Mouse (Mus musculus): ENCODE measurements around the gene Ttll5.

Ttll5 gene

DNA sequence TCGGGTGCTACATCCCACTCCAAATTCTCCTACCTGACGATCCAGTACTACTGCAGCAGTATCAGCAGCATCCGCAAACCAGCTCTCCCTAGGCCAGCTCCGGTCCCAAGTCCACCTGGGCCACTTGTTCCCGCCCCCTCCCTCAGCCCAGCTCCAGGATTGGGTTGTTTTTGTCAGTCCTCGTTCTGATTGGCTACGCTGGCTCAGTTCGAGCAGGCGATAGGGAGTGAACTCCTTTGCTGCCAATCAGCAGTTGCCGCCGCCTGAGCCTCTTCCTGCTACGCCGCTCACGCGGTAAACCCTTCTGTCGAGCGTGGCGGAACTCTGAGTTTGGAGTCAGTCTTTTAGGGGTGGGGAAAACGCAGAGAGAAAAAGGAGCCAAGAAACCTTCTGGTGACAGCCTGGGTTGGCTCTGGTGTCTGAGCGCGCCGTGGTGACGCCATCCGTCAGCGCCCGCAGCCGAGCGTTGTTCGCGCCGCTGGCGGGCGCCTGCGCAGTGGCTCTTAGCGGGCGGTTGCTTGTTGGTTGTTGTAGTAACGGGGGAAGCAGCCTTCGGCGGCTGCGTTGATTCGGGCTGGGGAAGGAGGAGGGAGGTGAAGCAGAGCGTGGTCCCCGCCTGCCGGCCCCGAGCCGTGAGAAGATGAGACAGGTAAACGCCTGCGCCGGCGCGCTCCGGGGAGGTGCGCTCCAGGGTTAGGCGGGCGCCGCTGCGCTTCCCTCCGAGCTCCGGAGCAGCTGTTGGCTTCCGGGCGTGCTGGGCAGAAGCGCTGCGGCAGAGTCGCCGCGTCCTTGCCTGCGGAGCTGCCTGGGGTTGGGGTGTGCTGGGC lies at the start of gene Ttll5, which contains the start of gene Erg28:
Gene Ttll5 (plus strand): TSS at position 222 of the 827 bp plus-strand sequence.
Gene Erg28 (minus strand): TSS at position 113 of the 827 bp plus-strand sequence.
- DNase-seq = peak; percentile 96

DNA sequence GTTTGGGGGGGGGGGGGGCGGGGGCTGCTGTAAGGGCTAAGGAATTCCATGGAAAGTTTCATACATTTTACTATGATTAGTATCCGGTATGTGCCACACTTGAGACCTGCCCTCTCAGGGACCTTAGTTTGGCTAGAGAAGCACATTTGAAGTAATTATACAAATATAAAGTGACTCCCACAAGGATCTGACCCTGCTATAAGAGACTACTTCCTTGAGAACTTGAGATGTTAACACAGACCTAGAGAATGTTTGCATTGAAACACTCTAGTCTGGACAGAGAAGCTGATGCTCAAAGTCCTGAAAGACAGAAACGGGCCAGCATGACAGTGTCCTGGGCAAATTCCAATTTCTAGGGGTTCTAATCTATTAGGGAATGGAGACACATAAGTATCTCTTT lies 45.5 kb upstream of the Ttll5 start:
- no peak for DNase-seq

DNA sequence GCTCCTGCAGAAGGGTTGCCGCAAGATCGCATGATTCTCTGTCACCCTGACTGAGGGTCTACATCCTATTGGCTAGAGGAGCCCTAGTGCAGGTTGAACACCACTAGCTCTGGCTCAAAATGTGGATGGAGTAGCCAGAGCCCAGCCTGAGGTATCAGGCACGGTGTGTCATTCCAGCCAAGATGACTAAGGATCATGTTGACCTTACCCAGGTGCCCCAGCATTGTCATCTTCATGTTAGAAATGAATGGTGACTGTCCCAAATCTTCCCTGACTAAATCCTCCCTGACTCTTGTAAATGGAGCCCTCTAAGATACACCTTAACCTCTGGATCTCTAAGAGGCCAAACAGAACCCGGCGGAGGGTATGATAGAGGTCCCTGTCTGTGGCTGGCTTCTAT lies 44.8 kb upstream of the Ttll5 start:
- no peak for DNase-seq

DNA sequence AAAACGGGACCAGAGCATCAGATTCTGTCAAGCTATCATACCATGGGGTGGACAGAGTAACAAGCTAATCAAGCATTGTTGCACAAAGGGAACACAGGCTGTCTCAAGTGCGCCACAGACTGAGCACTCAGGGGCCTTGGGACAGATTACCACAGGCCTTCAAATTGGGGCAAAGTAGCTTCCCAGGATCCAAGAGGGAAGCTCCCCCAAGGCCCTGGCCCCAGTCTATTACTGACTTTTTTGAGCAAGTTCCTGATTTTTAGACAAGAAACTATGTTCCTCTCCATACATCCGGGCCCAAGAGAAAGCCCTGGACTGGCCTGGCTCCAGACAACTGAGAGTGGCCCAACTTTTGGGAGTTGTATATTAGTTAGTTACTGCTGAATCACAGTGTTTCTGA lies 42.9 kb upstream of the Ttll5 start:
- no peak for DNase-seq

DNA sequence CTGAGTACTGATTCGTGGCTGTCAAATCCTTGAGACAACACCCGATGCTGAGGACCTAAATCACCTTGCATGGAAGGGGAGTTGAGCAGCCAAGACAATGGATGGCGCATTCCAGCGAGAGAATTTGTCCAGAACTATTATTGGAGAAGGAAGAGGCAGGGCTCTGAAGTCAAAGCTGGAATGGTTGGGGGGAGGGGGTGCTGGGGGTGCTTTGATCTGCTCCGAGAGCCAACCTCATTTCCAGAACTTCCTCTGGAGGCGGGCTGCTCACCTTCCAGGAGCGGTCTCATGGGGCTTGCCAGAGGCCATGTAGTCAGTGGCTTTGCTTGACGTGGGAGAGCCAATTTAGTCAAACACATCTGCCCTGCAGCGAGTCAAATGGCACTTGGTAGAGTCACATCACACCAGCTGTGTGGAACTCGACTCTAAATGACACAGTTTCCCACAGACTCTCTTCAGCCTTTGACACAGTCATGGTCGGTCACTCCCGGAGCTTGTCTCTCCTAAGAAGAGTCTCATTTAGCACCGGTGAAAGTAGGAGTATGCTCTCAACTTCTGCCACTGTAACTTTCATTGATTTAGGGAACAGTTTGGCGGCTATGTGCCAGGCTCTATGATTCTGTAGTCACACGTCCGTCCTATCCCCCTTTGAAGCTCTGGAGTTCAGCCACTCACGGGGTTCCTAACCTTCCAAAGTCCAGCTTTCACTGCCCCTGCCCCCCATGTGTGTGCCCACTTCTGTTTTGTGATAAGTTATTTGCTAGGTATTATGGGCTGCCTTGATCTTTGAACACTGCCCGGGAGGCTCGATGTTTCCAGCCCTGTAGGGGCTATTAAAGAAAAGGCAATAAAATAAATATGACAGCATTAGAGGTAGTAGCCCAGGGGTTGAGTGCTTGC lies 39.3 kb upstream of the Ttll5 start:
- no peak for DNase-seq

DNA sequence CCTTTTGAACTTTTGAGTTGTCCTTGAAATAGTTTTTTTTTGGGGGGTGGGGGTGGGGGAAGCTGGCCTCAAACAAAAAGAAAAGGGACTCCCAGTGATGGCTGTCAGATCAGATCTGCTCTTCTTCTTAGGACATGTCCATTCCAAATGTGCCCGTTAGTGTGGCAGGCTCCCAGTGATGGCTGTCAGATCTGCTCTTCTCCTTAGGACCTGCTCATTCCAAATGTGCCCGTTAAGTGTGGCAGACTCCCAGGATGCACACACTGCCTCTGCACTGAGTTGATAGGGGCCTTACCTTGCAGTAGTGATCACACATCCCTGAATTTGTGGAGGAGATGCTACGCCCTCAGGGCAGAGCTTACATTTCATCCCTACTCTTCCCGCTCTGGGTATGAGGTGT lies 32.3 kb upstream of the Ttll5 start:
- DNase-seq = no peak

DNA sequence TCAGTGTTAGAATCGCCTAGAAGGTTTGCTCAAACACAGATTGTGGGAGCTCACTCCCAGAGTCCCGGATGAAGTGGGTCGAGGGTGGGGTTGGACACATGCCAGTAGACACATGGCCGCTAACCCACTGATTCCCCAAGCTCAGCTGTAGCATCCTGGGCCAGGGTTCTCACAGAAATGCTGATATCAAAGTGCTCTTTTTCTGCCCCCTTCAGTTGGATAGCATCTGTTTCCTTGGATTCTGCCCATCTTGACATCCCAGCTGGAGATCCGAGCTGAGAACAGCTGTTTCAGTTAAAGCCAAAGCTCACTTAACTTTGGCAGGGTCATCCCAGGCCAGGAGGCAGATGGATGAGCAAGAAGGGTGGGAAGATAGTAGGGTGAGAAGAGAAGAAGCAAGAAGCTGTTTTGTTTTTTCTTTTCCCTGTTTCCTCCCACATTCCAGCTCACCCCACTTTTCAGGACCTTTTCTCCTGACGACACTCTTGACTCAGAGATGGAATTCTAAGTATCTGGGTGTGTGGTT lies 31.6 kb upstream of the Ttll5 start:
- no peak for DNase-seq

DNA sequence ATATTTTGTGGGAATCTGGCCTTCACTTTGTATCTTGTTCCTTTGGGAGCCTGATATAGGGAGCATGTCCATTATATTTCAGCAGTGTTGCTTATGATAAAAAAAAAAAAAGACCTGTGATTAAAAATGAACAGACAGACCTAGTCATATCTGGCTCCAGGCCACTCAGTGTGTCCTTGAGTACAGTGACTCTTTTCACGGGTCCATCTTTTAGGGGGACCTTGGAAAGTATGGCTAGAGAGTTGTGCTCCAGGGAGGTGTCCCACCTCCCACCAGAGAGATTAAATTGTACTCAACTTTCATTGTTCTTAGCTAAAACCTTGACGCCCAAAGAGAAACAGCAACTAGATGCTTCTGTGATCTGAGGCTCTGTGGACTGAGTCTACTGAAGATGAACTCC lies 30.4 kb upstream of the Ttll5 start:
- no peak for DNase-seq

DNA sequence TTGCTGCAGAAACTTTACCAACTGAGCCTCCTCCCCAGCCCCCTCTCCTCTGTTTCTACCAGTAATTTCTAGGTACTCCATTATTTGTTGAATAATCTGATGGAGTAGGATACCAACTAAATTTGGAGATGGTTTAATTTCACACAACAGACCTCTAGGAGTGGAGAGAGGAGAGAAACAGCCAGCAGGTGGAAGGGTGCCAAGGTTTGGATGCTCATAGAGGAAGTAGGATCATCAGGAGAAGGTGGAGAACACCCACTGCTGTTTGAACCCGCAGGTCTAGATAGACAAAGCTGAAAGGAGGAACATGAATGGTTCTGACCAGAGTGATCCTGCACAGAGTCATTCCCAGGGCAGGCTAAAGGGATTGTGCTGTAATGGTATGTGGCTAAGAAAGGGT lies 28.9 kb upstream of the Ttll5 start:
- DNase-seq = no peak

DNA sequence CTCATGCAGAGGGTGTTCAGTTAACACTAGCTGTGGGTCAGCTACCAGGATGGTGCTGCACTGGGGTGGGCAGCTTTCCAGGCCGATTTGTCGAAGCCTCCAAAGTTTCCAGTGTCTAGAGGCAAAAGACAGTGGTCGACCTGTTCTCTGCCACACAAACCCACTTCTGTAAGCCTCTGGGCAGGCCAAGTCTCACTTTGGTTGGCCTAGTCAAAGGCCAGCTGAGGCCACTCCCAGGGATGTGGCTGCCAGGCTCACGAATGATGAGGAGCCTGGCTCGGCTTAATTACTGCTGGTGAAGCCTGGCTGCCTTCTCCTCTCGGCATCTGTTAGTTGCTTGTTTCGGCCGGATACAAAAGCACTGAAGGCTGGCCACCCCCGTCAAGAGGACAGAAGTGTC lies 24.4 kb upstream of the Ttll5 start:
- no peak for DNase-seq

DNA sequence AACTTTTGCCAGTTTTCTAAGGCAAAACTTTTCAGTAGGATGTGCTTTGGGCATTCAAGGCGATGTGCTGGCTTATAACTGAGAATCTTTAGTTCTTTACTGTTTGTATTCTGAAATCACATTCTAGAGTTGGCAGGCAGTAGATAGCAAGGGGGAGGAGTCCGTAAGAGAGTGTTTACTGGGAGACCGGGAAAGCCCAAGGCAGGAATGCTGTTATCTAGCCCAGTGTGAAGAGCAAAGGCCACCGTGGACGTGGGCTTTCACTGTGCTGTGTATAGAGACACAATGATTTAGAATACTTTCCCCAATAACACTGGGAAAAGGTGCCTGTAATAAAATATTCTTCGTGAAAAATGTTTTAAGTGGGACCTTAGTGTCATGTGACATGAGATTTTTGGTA lies 14.7 kb upstream of the Ttll5 start:
- no peak for DNase-seq

DNA sequence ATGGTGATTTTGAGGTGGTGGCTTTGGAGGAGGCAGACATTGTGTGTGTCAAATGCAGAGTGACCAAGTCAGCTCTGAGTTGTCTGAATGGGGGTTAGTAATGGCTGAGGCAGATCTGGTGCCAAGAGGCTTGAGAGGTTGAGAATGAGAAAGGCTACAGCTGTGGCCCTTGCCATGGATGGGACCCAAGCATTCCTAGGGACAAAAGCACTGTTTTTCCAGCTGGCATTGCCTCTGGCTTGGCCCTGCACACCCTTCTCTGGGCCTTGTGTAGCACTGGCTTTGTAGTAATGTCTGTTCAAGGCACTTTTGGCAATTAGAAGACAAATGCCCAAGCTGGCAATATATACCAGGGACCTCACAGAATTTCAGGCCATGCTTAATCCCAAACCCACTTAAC lies 13.5 kb upstream of the Ttll5 start:
- DNase-seq = no peak

DNA sequence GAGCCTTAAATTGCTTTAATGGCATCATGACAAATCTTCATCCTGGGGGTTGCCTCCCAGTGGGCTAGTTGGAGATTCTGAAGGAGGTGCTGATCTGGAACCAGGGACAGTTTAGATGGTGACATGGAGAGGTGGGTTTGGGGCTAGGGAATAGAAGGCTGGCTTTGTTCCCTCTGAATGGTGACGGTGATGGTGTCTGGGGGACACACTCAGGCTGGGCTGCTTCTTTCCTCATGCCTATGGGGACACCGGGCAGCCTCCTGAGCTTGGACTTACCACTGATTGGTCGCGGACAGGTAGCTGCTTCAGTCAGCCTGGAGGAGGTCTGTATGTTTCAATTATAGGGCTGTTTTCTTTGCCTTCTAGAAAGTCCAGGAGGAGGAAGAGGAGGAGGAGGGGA lies 12.8 kb upstream of the Ttll5 start:
- no peak for DNase-seq

DNA sequence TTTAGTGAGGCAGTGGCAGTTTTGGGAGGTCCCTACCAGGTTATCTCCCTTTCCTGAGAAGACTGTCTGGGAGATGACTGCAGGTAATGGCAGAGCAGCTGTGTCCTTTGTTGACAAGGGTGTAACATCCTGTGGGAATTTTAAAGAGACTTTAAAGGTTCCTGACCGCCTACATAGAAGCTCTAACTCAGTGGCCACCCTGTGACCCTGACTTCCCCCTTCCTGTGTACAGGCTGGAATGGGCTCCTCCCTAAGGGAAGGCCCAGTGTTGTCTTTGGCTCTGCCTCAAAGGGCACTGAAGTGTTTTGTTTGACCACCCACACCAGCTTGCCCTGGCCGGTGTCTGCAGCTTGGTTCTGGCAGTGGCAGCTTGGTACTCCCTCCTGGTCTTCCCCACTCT lies 10.9 kb upstream of the Ttll5 start:
- no peak for DNase-seq

DNA sequence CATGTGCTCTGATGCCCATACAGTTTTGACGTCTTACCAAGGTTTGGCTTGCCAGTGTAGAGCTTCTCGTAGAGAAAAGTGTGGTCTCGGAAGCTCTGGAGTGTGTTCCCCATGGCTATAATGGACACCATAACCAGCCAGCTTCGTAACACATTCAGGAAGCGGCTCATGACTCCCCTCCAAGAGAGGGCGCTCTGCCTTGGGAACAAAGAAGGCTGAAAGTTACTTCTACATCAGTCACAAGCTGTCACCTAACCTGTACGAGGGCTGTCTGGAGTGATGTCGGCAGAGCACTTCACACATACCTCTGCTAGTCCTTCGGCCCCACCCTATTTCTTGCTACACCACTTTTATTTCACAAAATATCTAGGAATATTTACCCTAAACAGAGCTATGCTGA lies 2.4 kb upstream of the Ttll5 start:
- no peak for DNase-seq

DNA sequence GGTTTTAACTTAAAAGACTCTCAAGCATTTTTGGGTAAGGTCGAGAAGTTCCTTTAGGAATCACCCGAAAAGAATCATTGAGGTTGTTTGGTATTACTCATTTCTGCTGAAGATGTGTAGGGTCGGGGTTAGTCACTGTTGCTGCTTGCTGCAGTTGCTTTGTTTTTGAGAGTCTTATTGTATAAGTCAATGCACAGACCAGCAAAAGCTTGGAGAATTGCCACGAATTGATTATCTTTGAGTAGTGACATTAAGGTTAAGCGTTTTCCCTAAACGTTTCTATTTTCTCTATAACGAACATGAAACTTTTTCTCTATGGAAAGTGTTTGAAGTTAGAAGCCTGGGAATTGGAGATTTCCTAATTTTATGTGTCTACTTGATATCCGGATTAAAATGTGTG lies 902 bp downstream of the Ttll5 start:
- no peak for DNase-seq

DNA sequence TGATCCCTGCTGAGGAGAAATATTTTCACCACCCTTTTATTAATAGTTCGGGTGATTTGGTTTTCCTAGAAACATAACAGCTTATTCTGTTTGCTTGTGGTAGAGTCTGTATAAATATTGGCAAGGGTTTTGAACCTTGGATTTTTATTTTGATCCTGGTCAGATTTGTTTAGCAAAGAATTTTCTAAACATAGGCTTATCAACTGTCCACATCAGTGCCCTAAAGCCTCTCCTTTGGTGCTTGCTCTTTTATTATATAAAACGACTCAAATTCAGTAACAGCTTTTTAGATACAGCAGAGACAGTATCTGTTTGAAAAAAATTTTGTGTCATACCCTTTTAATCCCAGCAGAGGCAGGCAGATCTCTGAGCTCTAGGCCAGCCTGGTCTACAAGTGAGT lies 1.4 kb downstream of the Ttll5 start:
- no peak for DNase-seq

DNA sequence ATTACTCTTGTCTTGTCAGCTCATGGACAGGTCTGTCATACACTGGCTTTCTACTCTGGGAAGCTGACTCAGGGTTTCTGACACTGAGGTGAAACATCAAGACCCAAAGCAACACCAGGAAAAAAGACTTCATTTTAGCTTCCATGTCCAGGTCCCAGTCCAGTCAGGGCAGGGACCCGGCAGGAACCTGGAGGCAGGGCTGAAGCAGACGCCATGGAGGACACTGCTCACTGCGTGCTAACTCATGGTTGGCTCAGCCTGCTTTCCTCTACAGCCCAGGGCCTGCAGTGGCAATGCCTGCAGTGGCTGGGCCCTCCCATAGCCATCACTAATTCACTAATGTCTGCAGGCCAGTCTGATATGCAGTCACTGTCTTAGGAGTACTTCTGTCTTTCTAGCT lies 4.4 kb downstream of the Ttll5 start:
- no peak for DNase-seq

DNA sequence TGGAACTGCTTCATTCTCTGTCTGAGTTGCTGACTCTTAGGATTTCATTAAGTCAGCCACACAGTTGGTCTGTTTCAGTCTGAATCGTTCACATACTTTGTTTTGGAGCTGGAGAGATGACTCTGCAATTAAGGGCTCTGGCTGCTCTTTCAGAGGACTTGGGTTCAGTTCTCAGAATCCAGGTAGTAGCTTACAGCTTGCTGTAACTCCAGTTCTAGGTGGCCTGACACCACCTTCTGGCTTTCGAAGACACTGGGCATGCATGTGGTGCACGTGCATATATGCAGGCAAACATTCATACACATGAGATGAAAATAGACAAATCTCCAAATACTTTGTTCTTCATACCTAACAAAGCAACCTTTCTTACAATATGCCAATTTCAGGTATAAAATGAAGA lies 5.4 kb downstream of the Ttll5 start:
- no peak for DNase-seq

DNA sequence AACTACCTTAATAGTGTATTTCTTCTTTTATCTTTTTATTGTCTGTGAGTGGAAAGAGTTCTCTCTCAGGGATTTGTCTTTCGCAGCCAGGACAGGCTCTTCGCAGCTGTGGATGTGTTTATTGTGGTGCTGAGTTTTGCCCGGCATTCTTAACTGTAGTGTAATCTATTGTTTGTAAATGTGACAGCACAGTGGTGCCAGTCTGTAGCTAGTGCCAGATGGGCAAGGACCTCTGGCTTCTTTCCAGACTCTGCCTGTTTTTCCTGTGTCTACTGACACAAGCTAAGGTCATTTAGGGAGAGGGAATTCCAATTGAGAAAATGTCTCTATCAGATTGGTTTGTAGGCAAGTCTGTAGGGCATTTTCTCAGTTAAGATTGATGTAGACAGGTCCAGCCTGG lies 6.2 kb downstream of the Ttll5 start:
- no peak for DNase-seq

DNA sequence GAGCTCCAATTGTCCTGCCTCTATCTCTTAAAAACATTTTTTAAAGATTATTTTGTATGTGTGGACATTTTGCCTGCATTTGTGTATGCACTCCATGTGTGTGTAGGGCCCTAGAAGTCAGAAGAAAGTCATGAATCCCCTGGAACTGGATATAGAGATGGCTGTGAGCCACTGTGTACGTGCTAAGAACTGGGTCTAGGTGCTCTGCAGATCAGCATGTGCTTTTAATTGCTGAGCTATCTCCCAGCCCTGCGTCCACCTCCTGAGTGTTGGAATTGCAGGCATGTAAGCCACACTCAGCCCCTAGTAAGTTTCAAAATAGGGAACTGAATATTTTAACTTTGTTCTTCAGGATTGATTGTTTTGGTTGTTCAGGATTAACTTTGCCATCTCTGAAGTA lies 10.1 kb downstream of the Ttll5 start:
- DNase-seq = no peak

DNA sequence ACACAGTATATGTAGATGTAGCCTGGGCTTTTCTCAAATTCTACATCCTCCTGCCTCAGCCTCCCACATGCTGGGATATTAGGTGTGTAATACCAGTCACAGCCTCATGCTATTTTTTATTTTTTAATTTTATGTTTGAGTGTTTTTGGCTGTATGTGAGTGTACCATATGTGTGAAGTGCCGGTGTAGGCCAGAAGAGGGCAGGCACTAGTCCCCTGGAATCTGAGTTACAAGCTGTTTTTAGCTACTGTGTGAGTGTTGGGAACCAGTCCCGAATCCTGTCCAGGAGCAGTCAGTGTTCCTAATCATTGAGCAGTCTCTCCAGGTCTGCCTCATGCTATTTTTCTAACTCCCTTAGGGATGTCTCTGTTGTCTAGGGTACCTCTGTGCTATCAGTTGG lies 13.3 kb downstream of the Ttll5 start:
- no peak for DNase-seq

DNA sequence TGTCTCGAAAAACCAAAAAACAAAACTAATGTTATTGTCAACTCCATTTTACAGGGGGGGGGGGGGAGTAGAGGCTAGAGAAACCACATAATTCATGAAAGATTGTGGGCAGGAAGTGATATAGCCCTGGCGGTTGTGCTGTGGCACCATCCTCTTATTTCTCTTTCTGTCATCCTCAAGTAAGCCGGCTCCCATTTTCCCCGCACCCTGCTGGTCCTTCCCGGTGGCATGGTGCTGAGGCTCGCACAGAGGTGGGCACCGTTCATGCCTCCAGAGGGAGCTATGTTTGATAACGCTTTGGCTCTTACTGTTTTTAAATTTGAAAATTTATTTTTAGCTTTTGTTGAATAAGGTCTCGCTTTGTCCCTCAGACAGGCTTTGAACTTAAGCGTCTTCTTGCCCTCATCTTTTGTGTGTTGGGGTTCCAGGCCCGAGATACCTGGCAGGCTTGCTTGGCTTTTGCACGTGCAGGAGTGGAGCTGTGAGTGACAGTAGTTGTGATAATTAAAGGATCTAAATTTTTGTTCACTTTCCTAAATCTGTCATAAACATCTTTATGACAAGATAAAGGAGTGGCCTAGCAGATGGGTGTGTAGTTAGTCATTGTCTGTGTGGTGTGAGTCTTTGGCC lies 15.0 kb downstream of the Ttll5 start:
- DNase-seq = no peak

Data from cerebellum, adult 8-10 months (tissue).